Comparison of ENCODE assay signal across 20 mouse cellular contexts in genomic region chr6:30983021-30983420, GRCm38 (mm10). TPM values are rescaled to one million over a fixed set of nuclear protein-coding genes. Genes with fewer than 3 reads are reported as not detected.
DNase-seq lines count a peak whose midpoint lies in the region; ATAC-seq lines count a peak whose summit lies in the region.
"Had no signal": no experiment of that assay in that cellular context is flagged by ENCODE, and none has a peak within 500 bp of the region (broad histone marks: within the 10 kb centered on the region; RNA-seq: fewer than 3 reads in every experiment).

No protein-coding gene starts in this region.

- DNase-seq in heart, adult 9 months (ENCODE audit: low spot score in 2 of 2), result no peak
- peak; percentile 1 for DNase-seq in kidney, postnatal 14 days
- DNase-seq in kidney, adult 9 months, result no peak
- no peak for DNase-seq in neural tube, embryonic 10.5 days (ENCODE audit: extremely low spot score, low spot score)
- peak; percentile 9 for DNase-seq in naive thymus-derived CD4-positive, alpha-beta T cell, adult 2 months (ENCODE audit: low read depth)
- DNase-seq in left cerebral cortex, adult 11 months (ENCODE audit: low spot score), result no peak
- DNase-seq: gastrocnemius, adult 2 months; kidney, postnatal 25 days; lung, postnatal 36 days; right cerebral cortex, postnatal 25 days; thymus, adult 2 months had no signal

- H3K4me2 ChIP-seq in heart, embryonic 14.5 days (ENCODE audit: low read length), result 0 out of 2 replicates have a peak overlapping the region, but pooled peaks have one; percentile 63
- H3K4me2 ChIP-seq in neural tube, embryonic 14.5 days (ENCODE audit: low read depth, low read length), result no peak overlapping the region
- H3K4me2 ChIP-seq: liver, embryonic 15.5 days had no signal

- H3K36me3 ChIP-seq in heart, embryonic 14.5 days (ENCODE audit: control insufficient read depth, insufficient read depth, low read length), result no peaks in the 10 kb centered on the region
- no peaks in the 10 kb centered on the region for H3K36me3 ChIP-seq in neural tube, embryonic 14.5 days (ENCODE audit: control insufficient read depth, insufficient read depth, low read length)
- H3K36me3 ChIP-seq: embryonic facial prominence, embryonic 12.5 days; heart, embryonic 15.5 days; hindbrain, embryonic 13.5 days; liver, embryonic 15.5 days had no signal

- no peak; the same call in 1 of the 2 replicates for ATAC-seq in heart, embryonic 14.5 days (ENCODE audit: insufficient number of reproducible peaks, insufficient read depth, low FRiP score, low read depth)
- ATAC-seq in neural tube, embryonic 14.5 days (ENCODE audit: low read depth), result peak; percentile 49; the same call in 1 of the 2 replicates
- ATAC-seq: intestine, embryonic 16.5 days had no signal

- no peak overlapping the region for H3K4me3 ChIP-seq in heart, embryonic 14.5 days (ENCODE audit: control insufficient read depth in 1 of 2, insufficient read depth in 1 of 2, low read depth in 1 of 2, low read length in 2 of 2)
- H3K4me3 ChIP-seq in neural tube, embryonic 14.5 days (ENCODE audit: low read depth, low read length), result no peak overlapping the region
- H3K4me3 ChIP-seq: liver, embryonic 15.5 days had no signal

- no peaks in the 10 kb centered on the region for H3K4me1 ChIP-seq in heart, embryonic 14.5 days (ENCODE audit: control insufficient read depth in 2 of 2, insufficient read depth in 2 of 2, low read length in 2 of 2)
- no peaks in the 10 kb centered on the region for H3K4me1 ChIP-seq in neural tube, embryonic 14.5 days (ENCODE audit: control insufficient read depth, insufficient read depth, low read length)
- H3K4me1 ChIP-seq: embryonic facial prominence, embryonic 12.5 days; heart, embryonic 15.5 days; liver, embryonic 15.5 days had no signal

- no peak overlapping the region for H3K9ac ChIP-seq in heart, embryonic 14.5 days (ENCODE audit: low read length)
- no peak overlapping the region for H3K9ac ChIP-seq in neural tube, embryonic 14.5 days (replicated peaks; ENCODE audit: low read depth, low read length)
- H3K9ac ChIP-seq: liver, embryonic 15.5 days had no signal

- no peaks in the 10 kb centered on the region for H3K9me3 ChIP-seq in heart, embryonic 14.5 days (ENCODE audit: control insufficient read depth, low read length)
- H3K9me3 ChIP-seq in neural tube, embryonic 14.5 days (ENCODE audit: control insufficient read depth, low read length), result no peaks in the 10 kb centered on the region
- H3K9me3 ChIP-seq: embryonic facial prominence, embryonic 12.5 days; heart, embryonic 15.5 days; hindbrain, embryonic 13.5 days; liver, embryonic 15.5 days had no signal

- H3K27ac ChIP-seq in heart, embryonic 14.5 days (replicated peaks in 1 of 2; ENCODE audit: control insufficient read depth in 1 of 2, insufficient read depth in 1 of 2, low read depth in 2 of 2, low read length in 2 of 2), result no peak overlapping the region
- H3K27ac ChIP-seq in neural tube, embryonic 14.5 days (ENCODE audit: low read depth, low read length), result no peak overlapping the region
- H3K27ac ChIP-seq: hindbrain, embryonic 13.5 days; liver, embryonic 15.5 days had no signal

- 68% methylated on average over 4 of the region's 4 CpGs for WGBS in heart, embryonic 14.5 days
- 85% methylated on average over 4 of the region's 4 CpGs for WGBS in neural tube, embryonic 14.5 days

- H3K27me3 ChIP-seq in heart, embryonic 14.5 days (ENCODE audit: control insufficient read depth, insufficient read depth, low read length), result no peaks in the 10 kb centered on the region
- H3K27me3 ChIP-seq in neural tube, embryonic 14.5 days (ENCODE audit: control insufficient read depth, insufficient read depth, low read length), result no peaks in the 10 kb centered on the region
- H3K27me3 ChIP-seq: embryonic facial prominence, embryonic 12.5 days; heart, embryonic 15.5 days had no signal

RNA-seq across cellular contexts. Expression of gene Klf14, which starts 24.1 kb away (rescaled TPM):
- 1.9 and 3.0 TPM in 2 replicates for polyA plus RNA-seq in heart, embryonic 14.5 days (2014; fragmentation: Nextera tagmentation; extraction: Ambion mirVana)
- polyA plus RNA-seq in neural tube, embryonic 14.5 days (2014; fragmentation: Nextera tagmentation; extraction: Ambion mirVana), result 0.22 and 0.25 TPM in 2 replicates
- polyA plus RNA-seq: spleen, adult 2 months; urinary bladder, adult 2 months had no signal

Comparison
In these comparisons a context has a peak if more than half of its experiments do, and no peak if none do; other contexts are left out.
1. DNase-seq: peak in kidney, postnatal 14 days (single experiment) and naive thymus-derived CD4-positive, alpha-beta T cell, adult 2 months (single experiment); none in heart, adult 9 months (0 of 2), kidney, adult 9 months (single experiment), neural tube, embryonic 10.5 days (single experiment) and left cerebral cortex, adult 11 months (single experiment).